Mouse (Mus musculus) limb, embryonic 14.5 days (tissue): ENCODE data around the gene Osbpl3. TPM values are rescaled to one million over a fixed set of nuclear protein-coding genes. Genes with fewer than 3 reads are reported as not detected.

ENCODE experiments used
- ATAC-seq: fragments of 200-750 bp; cut with Nextera tagmentation; 2 replicates; pipeline ENCODE4 v1.8.0; 2017; ENCODE audit warnings: low read depth, moderate number of reproducible peaks, moderate TSS enrichment; ENCODE audit not compliant: low FRiP score
- DNase-seq: peaks from one replicate; pipeline ENCODE4 v3.0.0-alpha.2; 2015; ENCODE audit warnings: low spot score
- H3K27ac ChIP-seq: fragments of 300-500 bp; sonication (generic); replicated peaks from 2 replicates; pipeline ENCODE4 v1.5.1; 2014; ENCODE audit warnings: low read depth, mild to moderate bottlenecking, low read length, moderate library complexity, mixed read lengths
- H3K27me3 ChIP-seq: fragments of 300-500 bp; sonication (generic); 2 replicates; pipeline ENCODE4 v1.6.1; 2014; ENCODE audit warnings: low read length, mixed read lengths; ENCODE audit not compliant: control insufficient read depth, insufficient read depth
- H3K36me3 ChIP-seq: fragments of 300-500 bp; sonication (generic); 2 replicates; pipeline ENCODE4 v1.6.1; 2014; ENCODE audit warnings: mild to moderate bottlenecking, low read length, moderate library complexity, mixed read lengths; ENCODE audit not compliant: control insufficient read depth, insufficient read depth
- H3K4me1 ChIP-seq: fragments of 300-500 bp; sonication (generic); 2 replicates; pipeline ENCODE4 v1.6.1; 2014; ENCODE audit warnings: antibody characterized with exemption, low read length, mixed read lengths; ENCODE audit not compliant: control insufficient read depth, insufficient read depth
- H3K4me2 ChIP-seq: fragments of 300-500 bp; sonication (generic); replicated peaks from 2 replicates; pipeline ENCODE4 v1.6.1; 2014; ENCODE audit warnings: low read depth, mild to moderate bottlenecking, low read length, moderate library complexity; ENCODE audit not compliant: severe bottlenecking
- H3K4me3 ChIP-seq: fragments of 300-500 bp; sonication (generic); replicated peaks from 2 replicates; pipeline ENCODE4 v1.5.1; 2014; ENCODE audit warnings: low read length
- H3K9ac ChIP-seq: fragments of 300-500 bp; sonication (generic); 2 replicates; pipeline ENCODE4 v1.6.1; 2014; ENCODE audit warnings: mild to moderate bottlenecking, low read depth, low read length, moderate library complexity; ENCODE audit not compliant: severe bottlenecking
- H3K9me3 ChIP-seq: fragments of 300-500 bp; sonication (generic); 2 replicates; pipeline ENCODE4 v1.6.1; 2016; ENCODE audit warnings: low read length; ENCODE audit not compliant: control insufficient read depth
- POLR2A ChIP-seq: fragments of 200-500 bp; IDR thresholded peaks from 2 replicates; pipeline ENCODE4 v1.8.0; 2012; ENCODE audit warnings: inconsistent platforms, mild to moderate bottlenecking, moderate library complexity, borderline replicate concordance; ENCODE audit not compliant: insufficient read depth, insufficient read length; ENCODE audit errors: extremely low read depth
- WGBS: fragments of 180-500 bp; shearing (Covaris S2); extraction: QIAGEN DNeasy Blood & Tissue Kit; methylation state at CpG from one replicate; pipeline ENCODE4 v1.1.7; 2014; 5-methylcytosine and 5-hydroxymethylcytosine counted together
- polyA plus RNA-seq, 2 experiments: library from polyadenylated mRNA; depleted of rRNA in 1 of 2; stranded (reverse) in 1 of 2; unstranded in 1 of 2; fragments of >200 nt; fragmentation: Nextera tagmentation in 1 of 2; extraction: Ambion mirVana in 1 of 2; gene quantifications; 2 replicates each; pipeline versions ENCODE4 v1.2.1 to v1.2.3; 2012 to 2014

Osbpl3 gene
- polyA plus RNA-seq, 2 experiments, result 10.9 to 19.8 TPM

DNA sequence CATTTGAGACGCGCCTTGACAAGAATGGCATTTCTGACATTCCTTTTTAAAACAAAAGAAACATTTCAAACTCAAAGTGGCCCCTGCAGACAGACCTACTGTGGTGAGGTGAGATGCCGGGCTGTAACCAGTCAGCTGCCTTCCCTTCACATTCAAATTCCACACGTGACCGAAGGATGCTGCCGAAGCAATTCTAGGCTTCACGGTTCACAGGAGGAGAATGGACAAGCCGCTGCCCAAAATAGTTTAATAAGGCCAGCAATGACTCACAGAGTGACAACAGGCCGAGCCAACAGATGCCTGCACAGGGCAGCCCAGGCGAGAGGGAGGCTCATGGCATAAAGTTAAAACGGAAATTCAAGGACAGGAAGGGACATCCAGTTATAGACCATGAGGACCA is 51.3 kb downstream of the Osbpl3 start:
- ATAC-seq, result no peak
- no peak for TF ChIP-seq POLR2A
- no peak for DNase-seq

DNA sequence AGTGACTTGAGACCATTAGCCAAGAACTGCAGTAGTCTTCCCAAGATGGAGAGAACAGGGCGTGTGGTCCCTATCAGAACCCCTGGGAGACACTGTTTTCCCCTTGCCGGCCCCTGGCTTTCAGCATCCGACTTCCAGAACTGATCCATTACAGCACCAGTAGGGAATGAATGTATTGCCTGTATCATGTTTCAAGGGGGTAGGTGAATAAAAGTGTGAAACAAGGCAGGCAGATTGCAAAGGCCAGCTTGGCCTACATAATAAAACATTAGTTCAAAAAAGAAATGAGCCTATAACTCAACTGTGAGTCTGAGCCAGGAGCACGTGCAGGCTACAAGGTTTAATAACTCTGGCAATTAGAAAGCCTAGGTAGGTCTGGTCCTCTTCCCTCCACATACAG is 52.5 kb downstream of the Osbpl3 start:
- no peaks in the 10 kb centered on the region for H3K27me3 ChIP-seq
- WGBS, result 18% methylated on average over 4 of the region's 4 CpGs
- peaks cover 8% of the 10 kb centered on the region for H3K4me1 ChIP-seq
- H3K9ac ChIP-seq, result no peak overlapping the region
- no peak overlapping the region for H3K4me2 ChIP-seq
- H3K36me3 ChIP-seq, result no peaks in the 10 kb centered on the region
- H3K9me3 ChIP-seq, result no peaks in the 10 kb centered on the region
- no peak overlapping the region for H3K4me3 ChIP-seq
- no peak overlapping the region for H3K27ac ChIP-seq
- ATAC-seq, result peak; percentile 55; the same call in 1 of the 2 replicates
- DNase-seq, result peak; percentile 26
- TF ChIP-seq POLR2A, result no peak

More for the DNA sequence above, 51.3 kb downstream of the Osbpl3 start:
- H3K27ac ChIP-seq, result no peak overlapping the region
- no peak overlapping the region for H3K4me3 ChIP-seq
- no peaks in the 10 kb centered on the region for H3K27me3 ChIP-seq
- H3K36me3 ChIP-seq, result no peaks in the 10 kb centered on the region
- H3K4me1 ChIP-seq, result peaks cover 8% of the 10 kb centered on the region
- 83% methylated on average over 11 of the region's 11 CpGs for WGBS
- no peak overlapping the region for H3K4me2 ChIP-seq
- H3K9me3 ChIP-seq, result no peaks in the 10 kb centered on the region
- no peak overlapping the region for H3K9ac ChIP-seq

DNA sequence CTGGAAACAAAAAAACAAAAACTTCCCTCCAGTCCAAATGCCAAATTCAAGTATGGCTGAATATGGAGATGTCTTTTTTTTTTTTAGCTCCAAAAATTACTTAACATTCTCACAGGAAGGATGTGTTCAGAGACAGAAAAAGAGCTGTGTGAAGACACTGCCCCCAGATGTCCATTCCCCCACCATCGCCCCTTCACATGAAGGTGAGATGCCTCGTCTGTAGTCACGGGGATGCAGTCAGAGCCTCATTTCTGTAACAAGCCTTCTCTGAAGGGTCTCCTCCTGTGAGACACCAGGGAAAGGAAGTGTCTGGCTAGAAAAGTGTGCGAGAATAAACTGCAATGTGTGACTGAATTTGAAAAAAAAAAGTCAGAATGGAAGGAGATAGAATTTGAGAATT is 53.1 kb downstream of the Osbpl3 start:
- H3K9ac ChIP-seq, result no peak overlapping the region
- no peaks in the 10 kb centered on the region for H3K27me3 ChIP-seq
- no peak for TF ChIP-seq POLR2A
- no peaks in the 10 kb centered on the region for H3K36me3 ChIP-seq
- no peak for ATAC-seq
- no peak overlapping the region for H3K4me3 ChIP-seq
- no peaks in the 10 kb centered on the region for H3K9me3 ChIP-seq
- no peak for DNase-seq
- no peak overlapping the region for H3K27ac ChIP-seq
- H3K4me2 ChIP-seq, result no peak overlapping the region
- peaks cover 8% of the 10 kb centered on the region for H3K4me1 ChIP-seq
- WGBS, result 80% methylated on average over 4 of the region's 4 CpGs

DNA sequence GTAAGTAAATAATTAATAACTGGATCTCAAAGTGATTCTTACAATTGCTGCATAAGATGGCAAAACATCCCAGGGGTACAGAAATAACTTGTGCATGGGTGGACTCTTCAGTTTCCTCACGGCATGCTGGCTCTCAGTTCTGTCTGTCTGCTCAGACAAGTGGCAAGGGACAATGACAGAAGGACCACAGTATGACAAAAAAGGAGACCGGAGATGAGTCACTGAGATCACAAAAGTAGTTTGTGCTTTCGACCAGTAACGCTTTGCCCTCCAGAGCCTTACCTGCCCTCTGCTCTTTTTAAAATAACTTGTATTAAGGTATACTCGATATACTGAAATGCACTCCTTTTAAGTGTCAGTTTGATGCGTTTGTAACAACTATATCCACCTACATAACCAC is 55.8 kb downstream of the Osbpl3 start:
- TF ChIP-seq POLR2A, result no peak
- Histone ChIP-seq H3K27ac (no peak overlapping the region), H3K4me2 (no peak overlapping the region), H3K27me3 (no peaks in the 10 kb centered on the region), H3K36me3 (no peaks in the 10 kb centered on the region), H3K9me3 (no peaks in the 10 kb centered on the region), H3K4me1 (peaks cover 8% of the 10 kb centered on the region), H3K4me3 (no peak overlapping the region), H3K9ac (no peak overlapping the region)
- WGBS, result 83% methylated on average over 6 of the region's 6 CpGs
- no peak for ATAC-seq
- DNase-seq, result no peak

DNA sequence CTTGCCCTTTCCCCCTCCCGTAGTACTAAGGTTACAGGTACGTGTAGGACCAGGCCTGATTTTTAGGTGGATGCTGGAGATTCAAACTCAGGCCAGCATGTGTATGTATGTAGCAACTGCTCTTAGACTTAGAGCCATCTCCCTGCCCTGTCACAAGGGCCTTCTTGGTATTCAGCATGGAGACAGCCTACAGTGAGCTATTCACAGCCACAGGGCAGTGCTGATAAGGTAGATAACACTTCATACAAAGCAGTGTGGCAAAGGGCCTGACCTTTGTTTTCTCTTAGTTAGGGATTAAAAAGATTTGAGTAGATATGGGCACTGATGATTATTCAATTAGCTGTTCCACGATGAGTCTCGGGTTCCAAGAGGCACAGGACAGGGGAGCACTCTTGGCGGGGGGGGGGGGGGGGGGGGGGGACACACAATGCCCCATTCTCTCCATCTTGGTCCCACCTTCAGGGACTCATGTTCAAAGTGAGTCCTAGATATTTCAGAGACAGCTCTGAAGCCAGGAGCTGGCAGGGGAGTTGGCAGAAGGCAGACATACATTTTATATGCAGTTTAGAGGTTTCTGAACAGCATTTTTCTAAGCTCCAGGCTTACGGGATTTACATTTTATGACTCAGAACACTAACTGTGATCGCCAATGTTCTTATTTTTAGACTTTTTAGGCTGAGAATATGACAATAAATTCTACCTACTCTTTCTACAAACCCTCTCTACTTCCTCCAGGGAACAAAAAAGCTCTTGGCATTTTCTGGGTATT is 56.4 kb downstream of the Osbpl3 start:
- Histone ChIP-seq H3K4me2 (no peak overlapping the region), H3K9me3 (no peaks in the 10 kb centered on the region), H3K27ac (no peak overlapping the region), H3K4me1 (peaks cover 8% of the 10 kb centered on the region), H3K9ac (no peak overlapping the region), H3K27me3 (no peaks in the 10 kb centered on the region), H3K36me3 (no peaks in the 10 kb centered on the region), H3K4me3 (no peak overlapping the region)
- ATAC-seq (no peak), DNase-seq (no peak)
- TF ChIP-seq POLR2A, result no peak
- WGBS, result 53% methylated on average over 7 of the region's 7 CpGs
